In the genomic region with DNA sequence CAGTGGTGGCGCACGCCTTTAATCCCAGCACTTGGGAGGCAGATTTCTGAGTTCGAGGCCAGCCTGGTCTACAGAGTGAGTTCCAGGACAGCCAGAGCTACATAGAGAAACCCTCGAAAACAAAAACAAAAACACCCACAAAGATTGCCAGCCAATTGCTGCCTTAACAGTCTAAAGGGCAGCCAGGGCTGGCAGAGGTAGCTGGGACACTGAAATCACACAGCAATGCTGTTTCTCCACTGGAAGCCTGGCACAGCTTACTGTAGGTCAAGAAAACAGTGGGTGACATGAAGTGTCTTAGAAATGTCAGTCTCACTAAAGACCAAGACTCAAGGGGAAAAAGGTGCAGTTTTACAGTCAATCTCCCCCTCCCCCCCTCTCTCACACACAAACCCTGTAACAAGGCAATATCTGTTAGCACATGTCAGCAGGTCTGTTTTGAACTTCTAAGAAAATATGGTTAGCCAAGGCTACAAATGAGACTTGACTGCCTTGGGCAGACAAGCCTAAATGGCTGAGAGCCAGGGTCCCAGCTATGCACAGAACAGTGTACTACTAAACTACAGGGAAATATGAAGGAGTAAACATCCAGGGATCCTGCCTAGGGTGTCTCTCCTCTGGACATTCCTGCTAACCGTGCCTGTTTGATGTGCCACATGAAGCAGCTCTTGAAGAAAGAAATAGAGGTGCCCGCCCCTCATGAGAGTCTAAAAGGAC, we compare ENCODE assay signal across 29 mouse cellular contexts. TPM values are rescaled to one million over a fixed set of nuclear protein-coding genes. Genes with fewer than 3 reads are reported as not detected.
DNase-seq lines count a peak whose midpoint lies in the region; ATAC-seq lines count a peak whose summit lies in the region.
"Had no signal": no experiment of that assay in that cellular context is flagged by ENCODE, and none has a peak within 500 bp of the region (broad histone marks: within the 10 kb centered on the region; RNA-seq: fewer than 3 reads in every experiment).

No protein-coding gene starts in this region.

- DNase-seq in heart, postnatal 4 days = no peak
- DNase-seq in kidney, adult 9 months = peak; percentile 75
- DNase-seq in kidney, postnatal 14 days = peak; percentile 36
- DNase-seq in right cerebral cortex, adult 18-20 months = no peak
- DNase-seq: B cell, adult 2 months; cerebellum, adult 11 months; cerebellum, postnatal 10 days; gastrocnemius, postnatal 10 days; heart, adult 11 months; heart, postnatal 10 days; liver, embryonic 13.5 days; lung, embryonic 14.5 days; right cerebral cortex, postnatal 14 days; thymus, adult 2 months; thymus, postnatal 4 days had no signal

- no peaks in the 10 kb centered on the region for H3K9me3 ChIP-seq in heart, embryonic 16.5 days (replicated peaks; ENCODE audit: control insufficient read depth, low read length)
- H3K9me3 ChIP-seq in kidney, embryonic 15.5 days (replicated peaks) = no peaks in the 10 kb centered on the region
- H3K9me3 ChIP-seq: forebrain, embryonic 13.5 days; G1E; liver, embryonic 13.5 days; midbrain, embryonic 12.5 days had no signal

- WGBS in heart, embryonic 16.5 days = 79% methylated on average over 6 of the region's 6 CpGs
- 87% methylated on average over 6 of the region's 6 CpGs for WGBS in kidney, embryonic 15.5 days

- H3K4me2 ChIP-seq in heart, embryonic 16.5 days (ENCODE audit: low read depth, low read length) = no peak overlapping the region
- H3K4me2 ChIP-seq in kidney, embryonic 15.5 days = no peak overlapping the region
- H3K4me2 ChIP-seq: forebrain, embryonic 13.5 days; heart, embryonic 11.5 days; liver, embryonic 13.5 days; lung, embryonic 14.5 days; midbrain, embryonic 12.5 days had no signal

- H3K9ac ChIP-seq in heart, embryonic 16.5 days (ENCODE audit: low read length) = no peak overlapping the region
- no peak overlapping the region for H3K9ac ChIP-seq in kidney, embryonic 15.5 days
- H3K9ac ChIP-seq: forebrain, embryonic 13.5 days; liver, embryonic 13.5 days; lung, embryonic 14.5 days; midbrain, embryonic 12.5 days had no signal

- no peaks in the 10 kb centered on the region for H3K27me3 ChIP-seq in heart, embryonic 16.5 days (ENCODE audit: control insufficient read depth, insufficient read depth, low read length)
- no peaks in the 10 kb centered on the region for H3K27me3 ChIP-seq in kidney, embryonic 15.5 days
- H3K27me3 ChIP-seq: CH12.LX; forebrain, embryonic 13.5 days; liver, embryonic 13.5 days; midbrain, embryonic 12.5 days had no signal

- H3K36me3 ChIP-seq in heart, embryonic 16.5 days (ENCODE audit: control insufficient read depth, insufficient read depth) = peaks cover 16% of the 10 kb centered on the region
- H3K36me3 ChIP-seq in kidney, embryonic 15.5 days = peaks cover 47% of the 10 kb centered on the region

- peaks cover 6% of the 10 kb centered on the region for H3K4me1 ChIP-seq in heart, embryonic 16.5 days (ENCODE audit: control insufficient read depth, insufficient read depth, low read length)
- peaks cover 9% of the 10 kb centered on the region; the same call in 1 of the 2 replicates for H3K4me1 ChIP-seq in kidney, embryonic 15.5 days
- H3K4me1 ChIP-seq in brown adipose tissue, adult 24 weeks (ENCODE audit: control insufficient read depth, insufficient read depth, insufficient read length, low read length) = peaks cover 21% of the 10 kb centered on the region
- H3K4me1 ChIP-seq: forebrain, embryonic 13.5 days; midbrain, embryonic 12.5 days had no signal

- no peak for ATAC-seq in heart, embryonic 16.5 days (replicated peaks; ENCODE audit: extremely low read depth, insufficient read depth, low FRiP score)
- no peak for ATAC-seq in kidney, embryonic 15.5 days (replicated peaks; ENCODE audit: low FRiP score)
- ATAC-seq: forebrain, embryonic 13.5 days had no signal

- 0 out of 2 replicates have a peak overlapping the region, but pooled peaks have one; percentile 7 for H3K27ac ChIP-seq in heart, embryonic 16.5 days (ENCODE audit: low read length)
- H3K27ac ChIP-seq in kidney, embryonic 15.5 days = no peak overlapping the region
- 0 out of 2 replicates have a peak overlapping the region, but pooled peaks have one; percentile 22 for H3K27ac ChIP-seq in brown adipose tissue, adult 24 weeks (replicated peaks; ENCODE audit: low read depth, low read length)
- H3K27ac ChIP-seq: forebrain, embryonic 13.5 days; left cerebral cortex, adult 2 months; liver, embryonic 13.5 days; midbrain, embryonic 12.5 days; stomach, postnatal 0 days had no signal

- H3K4me3 ChIP-seq in heart, embryonic 16.5 days (ENCODE audit: low read length) = no peak overlapping the region
- H3K4me3 ChIP-seq in kidney, embryonic 15.5 days (replicated peaks) = no peak overlapping the region
- H3K4me3 ChIP-seq in brown adipose tissue, adult 24 weeks (ENCODE audit: insufficient read depth, low read depth, low read length) = no peak overlapping the region
- H3K4me3 ChIP-seq: forebrain, embryonic 13.5 days; left cerebral cortex, adult 2 months; liver, embryonic 13.5 days; midbrain, embryonic 12.5 days had no signal

RNA-seq across cellular contexts. Expression of a gene that starts 31.8 kb away (rescaled TPM):
- polyA plus RNA-seq in heart, embryonic 16.5 days (2015; fragmentation: Nextera tagmentation; extraction: Ambion mirVana) = 15.4 and 16.0 TPM in 2 replicates
- total RNA-seq in heart, postnatal 4 days (2021) = 100 to 1,000 TPM; 104 to 107 TPM
- 16.7 and 16.8 TPM in 2 replicates for polyA plus RNA-seq in kidney, embryonic 15.5 days (2015; fragmentation: Nextera tagmentation; extraction: Ambion mirVana)
- polyA plus RNA-seq in brown adipose tissue, adult 24 weeks (2012; ENCODE audit: insufficient read depth, insufficient read length, missing spikeins) = 62.2 and 89.1 TPM in 2 replicates

RNA-seq across cellular contexts. Expression of a gene that starts 49.3 kb away (rescaled TPM):
- 186 and 189 TPM in 2 replicates for polyA plus RNA-seq in heart, embryonic 16.5 days (2015; fragmentation: Nextera tagmentation; extraction: Ambion mirVana)
- 100 to 1,000 TPM in 1 of 2 experiments, 10 to 100 TPM in 1; 94.2 to 102 TPM for total RNA-seq in heart, postnatal 4 days (2021)
- polyA plus RNA-seq in kidney, embryonic 15.5 days (2015; fragmentation: Nextera tagmentation; extraction: Ambion mirVana) = 330 and 331 TPM in 2 replicates
- polyA plus RNA-seq in brown adipose tissue, adult 24 weeks (2012; ENCODE audit: insufficient read depth, insufficient read length, missing spikeins) = 50.9 and 79.9 TPM in 2 replicates

RNA-seq across cellular contexts. Expression of a gene that starts 59.9 kb away (rescaled TPM):
- polyA plus RNA-seq in heart, embryonic 16.5 days (2015; fragmentation: Nextera tagmentation; extraction: Ambion mirVana) = 0.39 and 0.61 TPM in 2 replicates
- under 1 TPM; 0.16 to 0.38 TPM for total RNA-seq in heart, postnatal 4 days (2021)
- polyA plus RNA-seq in kidney, embryonic 15.5 days (2015; fragmentation: Nextera tagmentation; extraction: Ambion mirVana) = 0.16 and 1.4 TPM in 2 replicates
- not detected in 2 replicates for polyA plus RNA-seq in brown adipose tissue, adult 24 weeks (2012; ENCODE audit: insufficient read depth, insufficient read length, missing spikeins)
- total RNA-seq: CH12.LX; G1E; megakaryocyte, adult 5-6 weeks had no signal
- polyA plus RNA-seq: embryonic facial prominence, embryonic 11.5 days; hindbrain, embryonic 11.5 days; liver, embryonic 13.5 days; neural tube, embryonic 11.5 days had no signal

Comparison
In these comparisons a context has a peak if more than half of its experiments do, and no peak if none do; other contexts are left out.
1. DNase-seq: peak in kidney, adult 9 months (single experiment) and kidney, postnatal 14 days (single experiment); none in heart, postnatal 4 days (single experiment) and right cerebral cortex, adult 18-20 months (single experiment).